Mouse (Mus musculus) CH12.LX (cell line): ENCODE measurements at regions not wholly inside any gene's neighbourhood (a gene's known extent, or its start where the extent isn't known, plus 50 kb on each side); places are given as distances from the start of the nearest gene placed in this dataset.

ENCODE experiments used
- DNase-seq: peaks from one replicate; pipeline ENCODE4 v3.0.0-alpha.2; 2013; ENCODE audit errors: extremely low read depth
- H3K27ac ChIP-seq: 2 replicates; pipeline ENCODE4 v1.5.1; 2012; ENCODE audit warnings: low read depth, mild to moderate bottlenecking, control low read depth, moderate library complexity; ENCODE audit not compliant: insufficient read depth
- H3K27me3 ChIP-seq: replicated peaks from 2 replicates; pipeline ENCODE3; 2012; ENCODE audit warnings: inconsistent platforms
- H3K36me3 ChIP-seq, 2 experiments: replicated peaks in 1 of 2; 2 replicates each; pipeline versions ENCODE3 to v1.6.1; 2012; ENCODE audit warnings: inconsistent platforms in 1 of 2, low read length in 1 of 2, mild to moderate bottlenecking in 1 of 2, mixed read lengths in 1 of 2, moderate library complexity in 1 of 2; ENCODE audit not compliant: control insufficient read depth in 1 of 2, insufficient read depth in 1 of 2
- H3K4me1 ChIP-seq, 2 experiments: 2 replicates each; pipeline ENCODE4 v1.6.1; 2012; ENCODE audit warnings: inconsistent platforms in 1 of 2, moderate library complexity in 1 of 2; ENCODE audit not compliant: insufficient read depth in 2 of 2, control insufficient read depth in 1 of 2
- H3K4me2 ChIP-seq: 2 replicates; pipeline ENCODE4 v1.6.1; 2012; ENCODE audit warnings: low read depth, mild to moderate bottlenecking, control low read depth; ENCODE audit not compliant: poor library complexity, insufficient read depth, severe bottlenecking
- H3K4me3 ChIP-seq, 3 experiments: fragments of 150-350 bp in 1 of 3; sonication (generic) in 1 of 3; replicated peaks in 1 of 3; 2 replicates each; pipeline versions ENCODE3 to v1.5.1; 2011 to 2012; ENCODE audit warnings: low read depth in 2 of 3, low read length in 2 of 3, mild to moderate bottlenecking in 2 of 3, moderate library complexity in 2 of 3, control low read depth in 1 of 3, improper control_type of control experiment in 1 of 3, inconsistent platforms in 1 of 3, mixed read lengths in 1 of 3; ENCODE audit not compliant: poor library complexity in 1 of 3
- H3K79me2 ChIP-seq: replicated peaks from 2 replicates; pipeline ENCODE4 v1.6.1; 2012; ENCODE audit warnings: mild to moderate bottlenecking, moderate library complexity; ENCODE audit not compliant: control insufficient read depth, poor library complexity, insufficient read depth, severe bottlenecking; ENCODE audit errors: extremely low read depth
- H3K9ac ChIP-seq: 2 replicates; pipeline ENCODE4 v1.6.1; 2012; ENCODE audit warnings: low read depth, mild to moderate bottlenecking, control low read depth, moderate library complexity; ENCODE audit not compliant: insufficient read depth
- H3K9me3 ChIP-seq: replicated peaks from 2 replicates; pipeline ENCODE3; 2012; ENCODE audit warnings: low read length, inconsistent platforms, mixed read lengths
- BHLHE40 ChIP-seq: IDR thresholded peaks from 2 replicates; pipeline ENCODE4 v1.6.1; 2011; ENCODE audit warnings: mild to moderate bottlenecking, low read depth, low read length, improper control_type of control experiment
- CHD2 ChIP-seq: IDR thresholded peaks from 2 replicates; pipeline ENCODE4 v1.6.1; 2011; ENCODE audit warnings: low read length, improper control_type of control experiment
- CTCF ChIP-seq, 2 experiments: IDR thresholded peaks in 1 of 2; conservative IDR thresholded peaks in 1 of 2; 2 replicates each; pipeline ENCODE4 v1.5.1; 2011 to 2012; ENCODE audit warnings: low read depth in 2 of 2, low read length in 2 of 2, improper control_type of control experiment in 1 of 2, inconsistent platforms in 1 of 2, mild to moderate bottlenecking in 1 of 2, moderate library complexity in 1 of 2
- EP300 ChIP-seq: IDR thresholded peaks from 2 replicates; pipeline ENCODE4 v1.6.1; 2011; ENCODE audit warnings: low read length, improper control_type of control experiment
- GABPA ChIP-seq: IDR thresholded peaks from 2 replicates; pipeline ENCODE4 v1.6.1; 2012; ENCODE audit warnings: low read depth, low read length, improper control_type of control experiment, inconsistent platforms; ENCODE audit not compliant: insufficient replicate concordance
- HCFC1 ChIP-seq: IDR thresholded peaks from 2 replicates; pipeline ENCODE4 v1.6.1; 2012; ENCODE audit warnings: low read depth, mild to moderate bottlenecking, inconsistent platforms, low read length, improper control_type of control experiment
- IRF4 ChIP-seq: IDR thresholded peaks from 2 replicates; pipeline ENCODE4 v1.6.1; 2014; ENCODE audit warnings: low read depth, mild to moderate bottlenecking, inconsistent platforms, low read length, improper control_type of control experiment
- MAFK ChIP-seq: IDR thresholded peaks from 2 replicates; pipeline ENCODE4 v1.6.1; 2011; ENCODE audit warnings: low read length, improper control_type of control experiment; ENCODE audit not compliant: insufficient replicate concordance
- SMC3 ChIP-seq: IDR thresholded peaks from 2 replicates; pipeline ENCODE4 v1.6.1; 2011; ENCODE audit warnings: low read depth, low read length, improper control_type of control experiment
- TCF12 ChIP-seq: IDR thresholded peaks from 2 replicates; pipeline ENCODE4 v1.6.1; 2014; ENCODE audit warnings: low read depth, mild to moderate bottlenecking, inconsistent platforms, low read length, improper control_type of control experiment
- UBTF ChIP-seq: IDR thresholded peaks from 2 replicates; pipeline ENCODE4 v1.6.1; 2012; ENCODE audit warnings: low read depth, mild to moderate bottlenecking, inconsistent platforms, low read length, improper control_type of control experiment, moderate library complexity
- USF1 ChIP-seq: IDR thresholded peaks from 2 replicates; pipeline ENCODE4 v1.6.1; 2014; ENCODE audit warnings: low read depth, mild to moderate bottlenecking, inconsistent platforms, low read length, improper control_type of control experiment
- USF2 ChIP-seq: conservative IDR thresholded peaks from 2 replicates; pipeline ENCODE4 v1.6.1; 2011; ENCODE audit warnings: low read depth, low read length, improper control_type of control experiment
- ZKSCAN1 ChIP-seq: IDR thresholded peaks from 2 replicates; pipeline ENCODE4 v1.6.1; 2012; ENCODE audit warnings: low read depth, inconsistent platforms, low read length, improper control_type of control experiment, borderline replicate concordance
- dilution Hi-C: fragments of 300-500 bp; cut with MboI; formaldehyde crosslinking; loops from 2 replicates; pipeline ENCODE4 v1.14.3; 2020; ENCODE audit warnings: low sequenced_read_pairs; ENCODE audit not compliant: extremely low pct_unique_long_range_greater_than_20kb, extremely low pct_ligation_motif_present
- in situ Hi-C: fragments of 300-500 bp; cut with MboI; formaldehyde crosslinking; loops from 3 replicates; pipeline ENCODE4 v1.14.3; 2019; ENCODE audit warnings: low sequenced_read_pairs, low pct_ligation_motif_present, low pct_unique_long_range_greater_than_20kb, mixed read lengths

GRCm38 (mm10) chr3:121890563-121890962, 61.8 kb upstream of the Arhgap29 start:
- dilution Hi-C loops (no loop called here), in situ Hi-C loops (loop anchor here (25.0 kb wide), 1 partner anchor 747 kb away; no protein-coding TSS in a partner anchor)
- Histone ChIP-seq H3K79me2 (no peaks in the 10 kb centered on the region), H3K27me3 (no peaks in the 10 kb centered on the region), H3K4me3 (no peak overlapping the region), H3K9ac (0 out of 2 replicates have a peak overlapping the region, but pooled peaks have one; percentile 24), H3K36me3 (no peaks in the 10 kb centered on the region), H3K9me3 (no peaks in the 10 kb centered on the region), H3K4me2 (peak overlapping the region; percentile 99), H3K27ac (no peak overlapping the region), H3K4me1 (peaks cover 0 to 9% of the 10 kb centered on the region in 2 experiments; a peak in 2 of 4 replicates)
- no peak for DNase-seq
- TF ChIP-seq EP300 (peak; percentile 57), BHLHE40 (peak; percentile 41), MAFK (peak; percentile 55; the same call in 1 of the 2 replicates), IRF4 (peak; percentile 48), CTCF (conservative IDR thresholded peaks at IDR 0.05 in 1 of 2, IDR thresholded peaks at IDR 0.05 in 1 of 2; ENCODE audit: low read depth in 2 of 2, low read length in 2 of 2) (no peak)
- TF ChIP-seq, all 38 proteins: peak for 4

GRCm38 (mm10) chr3:121886870-121887605, 65.3 kb upstream of the Arhgap29 start:
- no peak overlapping the region for H3K4me3 ChIP-seq
- DNase-seq: no peak
- H3K27ac ChIP-seq: no peak overlapping the region
- no peak overlapping the region for H3K4me2 ChIP-seq
- dilution Hi-C loops (no loop called here), in situ Hi-C loops (loop anchor here (5.0 to 25.0 kb wide), 3 partner anchors 255 to 750 kb away; no protein-coding TSS in a partner anchor)
- H3K79me2 ChIP-seq: no peaks in the 10 kb centered on the region
- no peaks in the 10 kb centered on the region for H3K9me3 ChIP-seq
- H3K9ac ChIP-seq: no peak overlapping the region
- no peaks in the 10 kb centered on the region for H3K27me3 ChIP-seq
- H3K4me1 ChIP-seq: peaks cover 0 to 12% of the 10 kb centered on the region in 2 experiments; a peak in 3 of 4 replicates
- H3K36me3 ChIP-seq: no peaks in the 10 kb centered on the region
- TF ChIP-seq GABPA (no peak), TCF12 (no peak), USF2 (no peak), CHD2 (no peak), ZKSCAN1 (no peak), HCFC1 (no peak), USF1 (no peak), SMC3 (no peak), UBTF (no peak)
